Mouse (Mus musculus) urinary bladder, adult 2 months (tissue): ENCODE measurements around the gene Dram1. TPM values are rescaled to one million over a fixed set of nuclear protein-coding genes. Genes with fewer than 3 reads are reported as not detected.
"Not testable (repeated sequence)": the region's sequence is repeated elsewhere in the genome, so short reads cannot be mapped to it uniquely, and the experiment has no call there.

Experiments used
- DNase-seq: peaks from one replicate; pipeline ENCODE4 v3.0.0; 2022; ENCODE audit warnings: low spot score
- polyA plus RNA-seq: library from polyadenylated mRNA; depleted of rRNA; stranded (reverse); fragments of >200 nt; gene quantifications from 2 replicates; pipeline ENCODE4 v1.2.3, GENCODE M21; 2012

Gene Dram1
- polyA plus RNA-seq, 1 experiment: 12.4 TPM

GRCm38 (mm10) chr10:88385758-88386157 lies 6.9 kb upstream of the Dram1 start:
- DNase-seq: no peak

- DNase-seq: no peak
Measured at GRCm38 (mm10) chr10:88385290-88385689, 6.4 kb upstream of the Dram1 start.

- DNase-seq: no peak
Measured at GRCm38 (mm10) chr10:88384081-88384480, 5.2 kb upstream of the Dram1 start.

- DNase-seq: no peak
Measured at GRCm38 (mm10) chr10:88383479-88383878, 4.6 kb upstream of the Dram1 start.

- DNase-seq: no peak
Measured at GRCm38 (mm10) chr10:88382009-88382408, 3.1 kb upstream of the Dram1 start.

- DNase-seq: no peak
Measured at GRCm38 (mm10) chr10:88381286-88381685, 2.4 kb upstream of the Dram1 start.

GRCm38 (mm10) chr10:88380430-88381060 lies 1.7 kb upstream of the Dram1 start:
- no peak for DNase-seq

GRCm38 (mm10) chr10:88380002-88380401 lies 1.1 kb upstream of the Dram1 start:
- no peak for DNase-seq

- no peak for DNase-seq
Measured at GRCm38 (mm10) chr10:88377666-88378065, 1.2 kb downstream of the Dram1 start.

GRCm38 (mm10) chr10:88376770-88377169 lies 2.1 kb downstream of the Dram1 start:
- peak; percentile 65 for DNase-seq

- DNase-seq: no peak
Measured at GRCm38 (mm10) chr10:88374984-88375383, 3.9 kb downstream of the Dram1 start.

GRCm38 (mm10) chr10:88372945-88373344 lies 5.9 kb downstream of the Dram1 start:
- not testable (repeated sequence) for DNase-seq

- DNase-seq: no peak
Measured at GRCm38 (mm10) chr10:88372436-88372835, 6.4 kb downstream of the Dram1 start.

- no peak for DNase-seq
Measured at GRCm38 (mm10) chr10:88371793-88372192, 7.1 kb downstream of the Dram1 start.

GRCm38 (mm10) chr10:88369233-88369632 lies 9.6 kb downstream of the Dram1 start:
- no peak for DNase-seq

GRCm38 (mm10) chr10:88364221-88364620 lies 14.7 kb downstream of the Dram1 start:
- DNase-seq: no peak

GRCm38 (mm10) chr10:88362218-88362617 lies 16.7 kb downstream of the Dram1 start:
- no peak for DNase-seq

GRCm38 (mm10) chr10:88356983-88357559 lies 21.8 kb downstream of the Dram1 start:
- DNase-seq: peak; percentile 47

- DNase-seq: no peak
Measured at GRCm38 (mm10) chr10:88356114-88356982, 22.5 kb downstream of the Dram1 start.

GRCm38 (mm10) chr10:88354599-88354998 lies 24.3 kb downstream of the Dram1 start:
- no peak for DNase-seq

GRCm38 (mm10) chr10:88352549-88352948 lies 26.3 kb downstream of the Dram1 start:
- DNase-seq: no peak

GRCm38 (mm10) chr10:88351411-88352103 lies 27.3 kb downstream of the Dram1 start:
- DNase-seq: no peak
